Mouse (Mus musculus): Measurements from ENCODE around the gene Far2. TPM values are rescaled to one million over a fixed set of nuclear protein-coding genes. Genes with fewer than 3 reads are reported as not detected.

Gene Far2
- polyA plus RNA-seq, 1 experiment from 2014 or later: 1.2 TPM

DNA sequence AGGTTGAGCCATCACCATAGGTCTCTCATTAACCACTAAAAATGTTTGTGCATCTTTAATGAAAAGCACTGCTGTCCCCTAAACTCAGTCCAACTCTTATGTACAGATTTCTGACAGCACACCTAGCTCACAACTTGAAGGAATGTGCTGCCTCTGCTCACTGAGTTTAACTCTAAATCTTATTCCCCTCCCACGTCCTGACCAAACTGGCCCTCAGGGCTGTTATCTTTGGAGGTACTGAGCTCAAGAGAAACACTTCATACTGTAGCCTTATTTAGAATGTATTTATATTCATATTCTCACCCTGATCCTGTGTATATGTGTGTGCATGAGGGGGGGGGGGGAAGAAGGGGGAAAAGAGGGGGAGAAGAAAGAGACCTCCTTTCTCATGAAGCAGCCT is 160.5 kb downstream of the Far2 start:
- peaks cover 13% of the 10 kb centered on the region for H3K4me1 ChIP-seq (ENCODE audit: insufficient read depth)
- ATAC-seq (no peak), DNase-seq (no peak)
- no peak overlapping the region for H3K4me2 ChIP-seq (ENCODE audit: low read depth, low read length)
- H3K9ac ChIP-seq (replicated peaks): no peak overlapping the region
- H3K27me3 ChIP-seq (ENCODE audit: insufficient read depth, low read length): no peaks in the 10 kb centered on the region
- H3K9me3 ChIP-seq (ENCODE audit: low read length): no peaks in the 10 kb centered on the region
- WGBS (ENCODE audit: insufficient replicate concordance): 63% methylated on average over 1 of the region's 1 CpGs
- H3K4me3 ChIP-seq (ENCODE audit: low read depth, low read length): no peak overlapping the region
- H3K36me3 ChIP-seq (replicated peaks; ENCODE audit: insufficient read depth, low read length): peaks cover 23% of the 10 kb centered on the region
- no peak for TF ChIP-seq EP300 (IDR thresholded peaks at IDR 0.05; ENCODE audit: low read depth)
- TF ChIP-seq CTCF (IDR thresholded peaks at IDR 0.05; ENCODE audit: low read depth): no peak
- no peak overlapping the region for H3K27ac ChIP-seq (ENCODE audit: low read depth)

DNA sequence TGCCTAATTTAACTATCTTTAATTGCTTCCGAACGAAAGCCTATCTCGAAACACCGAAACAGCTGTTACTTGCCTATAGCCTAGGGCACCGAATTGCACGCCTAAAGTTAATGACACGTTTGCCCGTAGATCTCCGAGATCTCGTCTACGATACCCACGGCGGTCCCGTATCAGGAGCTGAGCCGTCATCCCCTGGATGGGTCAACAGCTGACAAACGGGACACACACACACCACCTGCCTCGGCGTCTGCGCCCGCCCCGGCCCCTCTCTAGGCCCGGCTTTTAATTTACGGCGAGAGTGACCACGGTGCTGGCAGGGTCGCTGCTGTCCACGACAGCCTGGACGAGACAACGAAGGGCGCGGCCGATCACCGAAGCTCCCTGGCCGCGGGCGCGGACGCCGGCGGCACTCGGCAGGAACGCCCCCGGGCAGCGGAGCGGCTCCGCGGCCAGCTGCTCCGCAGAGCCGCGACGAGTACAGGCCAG is 164.4 kb downstream of the Far2 start:
- under 1% methylated on average over 50 of the region's 51 CpGs for WGBS (ENCODE audit: insufficient replicate concordance)
- Histone ChIP-seq H3K27ac (ENCODE audit: low read depth) (peak overlapping the region; percentile 95), H3K4me2 (ENCODE audit: low read depth, low read length) (peak overlapping the region; percentile 91), H3K4me3 (ENCODE audit: low read depth, low read length) (peak overlapping the region; percentile 99), H3K36me3 (replicated peaks; ENCODE audit: insufficient read depth, low read length) (peaks cover under 1% of the 10 kb centered on the region; the same call in 1 of the 2 replicates), H3K9me3 (ENCODE audit: low read length) (no peaks in the 10 kb centered on the region), H3K27me3 (ENCODE audit: insufficient read depth, low read length) (no peaks in the 10 kb centered on the region), H3K4me1 (ENCODE audit: insufficient read depth) (peaks cover 23% of the 10 kb centered on the region), H3K9ac (replicated peaks) (peak overlapping the region; percentile 100)
- ATAC-seq (peak; percentile 52), DNase-seq (no peak)
- TF ChIP-seq EP300 (IDR thresholded peaks at IDR 0.05; ENCODE audit: low read depth) (no peak), CTCF (IDR thresholded peaks at IDR 0.05; ENCODE audit: low read depth) (no peak)

DNA sequence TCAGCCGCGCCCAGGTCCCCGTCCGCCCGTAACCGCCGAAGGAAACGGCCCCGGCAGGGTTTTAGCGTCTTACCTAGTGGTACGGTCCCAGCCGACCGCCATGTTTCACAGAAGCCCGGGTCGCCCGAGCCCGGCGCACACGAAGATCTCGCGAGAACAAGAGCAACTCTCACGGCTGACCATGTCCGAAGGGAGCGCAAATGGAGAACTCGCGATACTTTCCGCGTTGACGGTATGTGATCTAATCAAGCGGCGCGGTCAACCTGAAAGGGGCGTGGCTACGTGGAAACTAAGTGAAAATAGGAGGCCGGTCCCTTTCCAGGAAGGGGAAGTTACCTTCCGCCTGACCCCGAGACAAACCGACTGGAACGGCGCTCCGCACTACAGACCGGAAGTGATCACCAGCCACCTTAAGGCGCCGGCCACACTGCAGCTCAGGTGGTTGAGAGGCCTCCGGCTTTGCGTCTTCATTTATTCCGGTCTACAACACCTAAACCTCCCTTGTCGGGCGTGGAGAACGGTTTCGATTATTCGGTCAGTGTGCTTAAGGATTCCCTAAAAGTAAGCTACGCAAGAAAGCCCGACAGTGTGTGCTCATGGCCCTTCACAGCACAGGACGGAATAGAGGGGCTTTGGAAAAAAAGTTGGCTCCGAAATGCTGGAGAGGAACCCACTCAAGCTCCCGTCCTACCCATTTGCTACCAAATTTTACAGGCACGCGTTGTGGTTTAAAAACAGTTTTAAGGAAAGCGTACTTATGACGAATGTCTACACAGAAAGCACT is 165.0 kb downstream of the Far2 start, which contains the start of gene Ergic2:
Gene Ergic2 (minus strand): TSS at position 478 of the 784 bp plus-strand sequence.
- Histone ChIP-seq H3K4me1 (ENCODE audit: insufficient read depth) (peaks cover 23% of the 10 kb centered on the region), H3K27me3 (ENCODE audit: insufficient read depth, low read length) (no peaks in the 10 kb centered on the region), H3K9me3 (ENCODE audit: low read length) (no peaks in the 10 kb centered on the region), H3K4me3 (ENCODE audit: low read depth, low read length) (peak within 1 kb of the TSS; percentile 99), H3K9ac (replicated peaks) (peak within 1 kb of the TSS; percentile 100), H3K27ac (ENCODE audit: low read depth) (peak within 1 kb of the TSS; percentile 95), H3K36me3 (replicated peaks; ENCODE audit: insufficient read depth, low read length) (no peaks in the 10 kb centered on the region; the same call in 1 of the 2 replicates), H3K4me2 (ENCODE audit: low read depth, low read length) (peak within 1 kb of the TSS; percentile 91)
- DNase-seq (peak; percentile 96), ATAC-seq (peak; percentile 98)
- TF ChIP-seq CTCF (IDR thresholded peaks at IDR 0.05; ENCODE audit: low read depth) (no peak), EP300 (IDR thresholded peaks at IDR 0.05; ENCODE audit: low read depth) (peak; percentile 90)
- WGBS (ENCODE audit: insufficient replicate concordance): under 1% methylated on average over 61 of the region's 61 CpGs

DNA sequence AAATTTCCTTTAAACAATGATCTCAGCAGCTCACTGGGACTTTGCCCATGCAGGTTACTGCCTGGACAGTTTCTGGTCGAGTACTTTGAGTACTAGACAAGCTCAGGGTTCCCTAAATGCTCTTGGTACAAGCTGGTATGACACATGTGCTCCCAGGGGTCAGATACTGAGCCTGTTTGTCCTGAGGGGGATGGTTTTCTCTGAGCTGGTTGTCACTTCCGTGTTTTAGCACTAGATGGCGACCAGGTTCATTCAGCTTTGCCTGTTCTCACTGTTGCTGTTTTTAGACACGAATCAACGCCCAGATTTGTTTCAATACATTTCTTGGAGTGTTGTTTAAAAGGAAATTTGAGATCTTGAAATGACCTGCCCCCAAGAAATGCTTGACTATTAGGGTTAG is 167.7 kb downstream of the Far2 start:
- H3K9ac ChIP-seq (replicated peaks): no peak overlapping the region
- DNase-seq (peak; percentile 67), ATAC-seq (peak; percentile 18)
- no peak overlapping the region for H3K4me2 ChIP-seq (ENCODE audit: low read depth, low read length)
- H3K9me3 ChIP-seq (ENCODE audit: low read length): no peaks in the 10 kb centered on the region
- 2% methylated on average over 5 of the region's 5 CpGs for WGBS (ENCODE audit: insufficient replicate concordance)
- peaks cover 18% of the 10 kb centered on the region; the same call in 1 of the 2 replicates for H3K4me1 ChIP-seq (ENCODE audit: insufficient read depth)
- no peak overlapping the region for H3K27ac ChIP-seq (ENCODE audit: low read depth)
- H3K36me3 ChIP-seq (replicated peaks; ENCODE audit: insufficient read depth, low read length): no peaks in the 10 kb centered on the region; the same call in 1 of the 2 replicates
- H3K27me3 ChIP-seq (ENCODE audit: insufficient read depth, low read length): no peaks in the 10 kb centered on the region
- no peak overlapping the region for H3K4me3 ChIP-seq (ENCODE audit: low read depth, low read length)
- TF ChIP-seq CTCF (IDR thresholded peaks at IDR 0.05; ENCODE audit: low read depth) (peak; percentile 77), EP300 (IDR thresholded peaks at IDR 0.05; ENCODE audit: low read depth) (peak; percentile 43; the same call in 1 of the 2 replicates)

DNA sequence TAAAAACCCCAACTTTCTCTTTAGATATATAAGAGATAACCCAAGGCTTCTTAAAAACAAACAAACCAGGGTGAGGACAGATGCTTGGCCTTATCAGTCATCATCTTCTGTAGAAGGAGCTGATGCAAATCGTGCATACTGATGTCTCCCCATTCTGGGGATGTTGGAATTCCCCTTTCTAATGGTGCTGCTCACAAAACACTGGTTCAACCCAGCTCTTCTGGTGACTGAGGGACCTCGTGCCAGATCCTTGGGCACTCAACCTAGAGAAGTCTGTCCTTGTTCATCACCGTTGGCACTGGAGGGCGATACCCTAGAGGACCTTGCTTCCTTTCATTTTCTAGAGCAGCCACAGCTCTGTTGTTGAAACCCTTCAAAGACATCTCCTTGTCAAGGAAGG is 169.7 kb downstream of the Far2 start:
- H3K27ac ChIP-seq (ENCODE audit: low read depth): no peak overlapping the region
- H3K27me3 ChIP-seq (ENCODE audit: insufficient read depth, low read length): no peaks in the 10 kb centered on the region
- WGBS (ENCODE audit: insufficient replicate concordance): 75% methylated on average over 4 of the region's 4 CpGs
- ATAC-seq (no peak), DNase-seq (no peak)
- no peak overlapping the region for H3K4me3 ChIP-seq (ENCODE audit: low read depth, low read length)
- peaks cover 10% of the 10 kb centered on the region; the same call in 1 of the 2 replicates for H3K4me1 ChIP-seq (ENCODE audit: insufficient read depth)
- no peak overlapping the region for H3K9ac ChIP-seq (replicated peaks)
- H3K9me3 ChIP-seq (ENCODE audit: low read length): no peaks in the 10 kb centered on the region
- H3K36me3 ChIP-seq (replicated peaks; ENCODE audit: insufficient read depth, low read length): peaks cover 2% of the 10 kb centered on the region; the same call in 1 of the 2 replicates
- TF ChIP-seq EP300 (IDR thresholded peaks at IDR 0.05; ENCODE audit: low read depth) (no peak), CTCF (IDR thresholded peaks at IDR 0.05; ENCODE audit: low read depth) (no peak)
- H3K4me2 ChIP-seq (ENCODE audit: low read depth, low read length): no peak overlapping the region
